Mouse (Mus musculus) liver, postnatal 0 days (tissue): Measurements from ENCODE around the gene Smtn. TPM values are rescaled to one million over a fixed set of nuclear protein-coding genes. Genes with fewer than 3 reads are reported as not detected.

ENCODE experiments used
- ATAC-seq: fragments of 200-750 bp; cut with Nextera tagmentation; 2 replicates; pipeline ENCODE4 v1.8.0; 2017; ENCODE audit warnings: mild to moderate bottlenecking, moderate library complexity
- DNase-seq: peaks from one replicate; pipeline ENCODE4 v3.0.0-alpha.2; 2016
- H3K27ac ChIP-seq: fragments of 300-500 bp; sonication (generic); 2 replicates; pipeline ENCODE4 v1.5.1; 2014; ENCODE audit warnings: antibody characterized with exemption, moderate library complexity, mild to moderate bottlenecking, low read depth
- H3K27me3 ChIP-seq: fragments of 300-500 bp; sonication (generic); 2 replicates; pipeline ENCODE4 v1.6.1; 2014; ENCODE audit warnings: low read length, control low read depth, mixed read lengths; ENCODE audit not compliant: insufficient read depth
- H3K36me3 ChIP-seq: fragments of 300-500 bp; sonication (generic); replicated peaks from 2 replicates; pipeline ENCODE4 v1.6.1; 2014; ENCODE audit warnings: mild to moderate bottlenecking, control low read depth, low read length, moderate library complexity, mixed read lengths; ENCODE audit not compliant: insufficient read depth
- H3K4me1 ChIP-seq: fragments of 300-500 bp; sonication (generic); 2 replicates; pipeline ENCODE4 v1.6.1; 2014; ENCODE audit warnings: antibody characterized with exemption, mild to moderate bottlenecking, control low read depth; ENCODE audit not compliant: insufficient read depth
- H3K4me2 ChIP-seq: fragments of 300-500 bp; sonication (generic); 2 replicates; pipeline ENCODE4 v1.6.1; 2014; ENCODE audit warnings: low read depth, mild to moderate bottlenecking, low read length, moderate library complexity, mixed read lengths
- H3K4me3 ChIP-seq: fragments of 300-500 bp; sonication (generic); 2 replicates; pipeline ENCODE4 v1.5.1; 2014; ENCODE audit warnings: low read depth, low read length
- H3K9ac ChIP-seq: fragments of 300-500 bp; sonication (generic); replicated peaks from 2 replicates; pipeline ENCODE4 v1.6.1; 2014; ENCODE audit warnings: mild to moderate bottlenecking, moderate library complexity
- H3K9me3 ChIP-seq: fragments of 300-500 bp; sonication (generic); 2 replicates; pipeline ENCODE4 v1.6.1; 2016; ENCODE audit warnings: mild to moderate bottlenecking, control low read depth, low read length, mixed read lengths
- CTCF ChIP-seq: sonication (generic); IDR thresholded peaks from 2 replicates; pipeline ENCODE4 v1.5.1; 2016; ENCODE audit warnings: antibody characterized with exemption, low read depth
- EP300 ChIP-seq: IDR thresholded peaks from 2 replicates; pipeline ENCODE4 v1.6.1; 2016; ENCODE audit warnings: antibody characterized with exemption, low read depth, mild to moderate bottlenecking
- WGBS: fragments of 180-500 bp; shearing (Covaris S2); extraction: QIAGEN DNeasy Blood & Tissue Kit; methylation state at CpG from one replicate; pipeline ENCODE4 v1.1.7; 2014; ENCODE audit not compliant: insufficient replicate concordance; 5-methylcytosine and 5-hydroxymethylcytosine counted together
- polyA plus RNA-seq: library from polyadenylated mRNA; unstranded; fragments of >200 nt; fragmentation: Nextera tagmentation; extraction: Ambion mirVana; gene quantifications from 2 replicates; pipeline ENCODE4 v1.2.1, GENCODE M21; 2015

Gene Smtn
- polyA plus RNA-seq, 1 experiment from 2014 or later: 8.9 TPM

DNA sequence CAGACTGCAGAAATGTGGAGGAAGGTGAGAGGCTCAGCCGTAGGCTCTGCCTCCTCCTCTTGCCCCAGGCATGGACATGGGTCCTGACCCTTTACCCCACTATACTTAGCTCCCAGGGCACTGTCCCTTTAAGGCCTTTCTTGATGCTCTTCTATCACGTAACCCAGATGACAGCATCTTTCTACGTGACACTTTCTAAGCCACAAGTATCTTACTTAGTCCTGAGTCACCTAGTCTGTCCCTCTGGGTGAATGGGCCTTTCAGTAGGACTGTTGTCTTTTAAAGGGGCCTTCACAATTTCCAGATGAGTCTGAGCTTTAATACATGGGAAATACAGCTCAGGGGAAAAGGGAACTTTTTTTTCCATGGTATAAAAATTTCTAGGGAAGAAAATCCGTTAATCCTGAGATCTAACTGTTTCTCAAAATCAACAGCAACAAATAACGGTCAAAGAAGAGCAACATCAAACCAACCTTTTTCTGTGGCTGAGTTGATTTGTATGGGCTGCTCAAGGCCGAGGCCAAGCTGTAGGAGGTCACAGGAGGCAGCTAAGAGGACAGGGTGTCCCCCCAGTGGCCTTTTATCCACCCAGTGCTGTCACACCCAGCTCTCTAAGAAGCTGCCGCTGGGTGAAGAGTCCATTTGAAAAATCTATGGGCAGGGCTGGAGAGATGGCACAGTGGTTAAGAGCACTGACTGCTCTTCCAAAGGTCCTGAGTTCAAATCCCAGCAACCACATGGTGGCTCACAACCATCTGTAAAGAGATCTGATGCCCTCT lies 40.1 kb upstream of the Smtn start:
- WGBS: 61% methylated on average over 7 of the region's 7 CpGs
- ATAC-seq: no peak

DNA sequence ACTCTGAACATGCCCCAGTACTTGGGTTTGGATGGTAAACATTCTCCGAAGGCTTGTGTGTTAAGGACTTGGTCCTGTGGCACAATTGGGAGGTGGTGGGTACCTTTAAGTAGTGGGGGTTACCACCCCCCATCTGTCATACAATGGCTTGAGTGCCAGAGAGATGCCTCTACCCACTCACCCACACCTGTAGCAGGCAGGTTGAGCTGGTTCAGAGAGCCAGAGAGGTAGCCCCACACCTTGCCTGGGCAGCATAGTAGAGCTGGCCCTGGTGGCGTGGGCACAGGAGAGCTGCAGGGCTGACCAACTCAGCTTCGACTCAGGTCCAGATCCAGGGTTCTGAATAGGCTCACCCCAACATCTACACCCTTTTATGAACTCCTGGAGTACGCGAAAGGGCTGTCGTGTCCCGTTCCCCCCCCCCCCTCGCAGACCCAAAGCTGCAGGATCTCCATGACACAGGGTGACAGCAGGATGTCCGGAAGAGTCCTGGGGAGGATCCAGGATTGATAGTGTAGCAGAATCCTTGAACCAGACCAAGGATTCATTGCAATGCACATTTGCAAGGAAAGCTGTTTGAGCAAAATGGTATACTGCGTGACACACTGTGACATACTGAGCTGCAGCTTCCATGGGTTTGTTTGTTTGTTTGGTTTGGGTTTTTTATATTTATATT lies 37.8 kb upstream of the Smtn start:
- Histone ChIP-seq H3K27ac (no peak overlapping the region), H3K4me1 (peaks cover 16% of the 10 kb centered on the region), H3K9ac (no peak overlapping the region), H3K4me3 (no peak overlapping the region), H3K9me3 (no peaks in the 10 kb centered on the region), H3K4me2 (no peak overlapping the region), H3K36me3 (no peaks in the 10 kb centered on the region), H3K27me3 (no peaks in the 10 kb centered on the region)
- DNase-seq: no peak
- 78% methylated on average over 10 of the region's 10 CpGs for WGBS
- no peak for TF ChIP-seq EP300
- TF ChIP-seq CTCF: no peak
- no peak for ATAC-seq

More for the DNA sequence above, 40.1 kb upstream of the Smtn start:
- Histone ChIP-seq H3K4me2 (no peak overlapping the region), H3K27me3 (no peaks in the 10 kb centered on the region), H3K4me1 (peaks cover under 1% of the 10 kb centered on the region), H3K4me3 (no peak overlapping the region), H3K36me3 (no peaks in the 10 kb centered on the region), H3K27ac (no peak overlapping the region), H3K9me3 (no peaks in the 10 kb centered on the region), H3K9ac (no peak overlapping the region)
- no peak for DNase-seq
- TF ChIP-seq CTCF (no peak), EP300 (no peak)

DNA sequence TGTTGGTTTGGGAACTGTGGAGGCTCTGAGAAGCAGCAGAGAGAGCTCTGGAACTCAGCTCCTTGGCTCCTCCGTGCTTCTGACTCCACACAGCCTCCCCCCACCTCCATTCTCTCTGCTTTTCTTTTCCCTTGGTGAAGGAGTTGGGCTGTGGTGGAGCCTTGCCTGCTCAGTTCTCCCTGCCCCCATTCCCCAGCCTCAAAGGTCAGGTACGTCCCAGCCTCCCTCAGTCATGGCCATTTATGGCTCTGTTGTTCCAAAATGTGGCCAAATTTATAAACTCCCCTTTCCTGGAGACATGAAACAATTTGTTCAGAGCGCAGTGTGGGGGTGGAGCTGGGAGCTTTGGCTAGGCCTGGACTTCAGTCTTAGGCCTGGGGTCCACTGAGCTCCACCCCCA lies 34.8 kb upstream of the Smtn start:
- Histone ChIP-seq H3K9ac (no peak overlapping the region; the same call in 1 of the 2 replicates), H3K36me3 (no peaks in the 10 kb centered on the region), H3K4me2 (no peak overlapping the region), H3K4me3 (no peak overlapping the region), H3K9me3 (no peaks in the 10 kb centered on the region), H3K27me3 (no peaks in the 10 kb centered on the region), H3K27ac (no peak overlapping the region), H3K4me1 (peaks cover 22% of the 10 kb centered on the region)
- DNase-seq: no peak
- no peak for TF ChIP-seq CTCF
- TF ChIP-seq EP300: no peak
- peak; percentile 26; the same call in 1 of the 2 replicates for ATAC-seq
- 53% methylated on average over 3 of the region's 3 CpGs for WGBS

DNA sequence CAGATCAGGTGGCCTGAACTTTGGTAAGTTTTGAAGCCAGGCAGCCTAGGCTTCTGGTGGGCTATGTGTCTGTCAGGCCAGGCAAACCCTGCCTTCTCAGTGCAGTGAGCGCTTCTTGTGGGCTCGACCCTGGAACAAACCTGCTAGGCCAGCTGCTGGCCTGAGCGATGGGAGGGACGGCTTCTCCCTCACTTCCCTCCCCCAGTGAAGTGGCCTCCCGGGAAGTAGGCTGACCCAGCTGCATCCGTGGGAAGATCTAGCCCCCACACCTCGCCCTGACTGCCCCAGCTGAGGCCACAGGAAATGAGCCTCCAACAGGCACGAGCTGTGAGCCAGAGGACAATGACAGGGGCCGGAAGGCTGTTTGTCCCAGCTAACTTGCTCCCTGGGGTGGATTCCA lies 32.7 kb upstream of the Smtn start:
- Histone ChIP-seq H3K9me3 (no peaks in the 10 kb centered on the region), H3K27me3 (no peaks in the 10 kb centered on the region), H3K27ac (peak overlapping the region; percentile 80), H3K4me1 (peaks cover 22% of the 10 kb centered on the region), H3K9ac (no peak overlapping the region), H3K4me2 (no peak overlapping the region), H3K4me3 (no peak overlapping the region), H3K36me3 (no peaks in the 10 kb centered on the region)
- peak; percentile 56; the same call in 1 of the 2 replicates for TF ChIP-seq EP300
- no peak for TF ChIP-seq CTCF
- ATAC-seq (peak; percentile 77; the same call in 1 of the 2 replicates), DNase-seq (peak; percentile 62)
- WGBS: 11% methylated on average over 9 of the region's 9 CpGs

DNA sequence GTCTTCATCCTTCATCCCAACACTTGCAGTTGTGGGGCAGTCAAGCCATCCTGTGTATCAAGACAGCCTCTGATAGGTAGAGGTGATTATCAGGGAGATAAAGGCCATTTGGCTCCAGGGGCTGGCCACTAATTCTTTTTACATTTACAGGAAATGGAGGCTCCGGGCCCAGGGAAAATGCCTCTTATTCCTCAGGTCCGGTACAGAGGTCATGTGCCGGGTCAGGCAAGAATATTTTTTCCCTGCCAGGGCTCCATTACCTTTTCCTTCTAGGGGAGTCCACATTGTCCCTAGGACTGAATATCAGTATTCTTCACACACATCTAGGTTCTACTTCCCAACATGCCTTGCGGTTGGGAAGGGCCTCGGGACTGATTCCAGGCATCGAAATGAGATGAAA lies 31.8 kb upstream of the Smtn start:
- no peak for TF ChIP-seq EP300
- TF ChIP-seq CTCF: no peak
- Histone ChIP-seq H3K36me3 (no peaks in the 10 kb centered on the region), H3K4me2 (no peak overlapping the region), H3K27me3 (no peaks in the 10 kb centered on the region), H3K4me3 (no peak overlapping the region), H3K9me3 (no peaks in the 10 kb centered on the region), H3K9ac (no peak overlapping the region), H3K27ac (no peak overlapping the region), H3K4me1 (peaks cover 22% of the 10 kb centered on the region)
- ATAC-seq: no peak
- no peak for DNase-seq
- 80% methylated on average over 6 of the region's 6 CpGs for WGBS

DNA sequence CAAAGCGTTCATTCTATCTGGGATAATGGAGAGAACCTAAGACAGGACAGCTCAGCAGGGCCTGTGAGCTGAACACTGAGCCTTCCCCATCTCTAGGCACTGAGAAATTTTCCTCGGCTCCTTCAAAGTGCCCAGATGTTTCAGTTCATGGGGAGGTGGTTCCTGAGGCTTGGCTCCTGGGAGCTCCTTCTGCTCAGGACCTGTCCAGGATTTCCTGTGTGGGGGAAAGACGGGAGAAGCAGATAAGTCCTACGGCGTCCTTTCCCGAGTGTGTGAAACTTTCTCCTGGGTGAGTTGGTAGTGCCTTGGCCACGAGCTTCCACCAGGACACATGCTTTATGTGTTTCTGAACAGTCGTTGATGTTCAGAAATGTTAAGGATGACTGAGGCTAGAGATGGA lies 29.9 kb upstream of the Smtn start:
- DNase-seq (no peak), ATAC-seq (no peak)
- no peaks in the 10 kb centered on the region for H3K9me3 ChIP-seq
- H3K4me2 ChIP-seq: no peak overlapping the region
- no peaks in the 10 kb centered on the region for H3K36me3 ChIP-seq
- no peak overlapping the region for H3K9ac ChIP-seq
- TF ChIP-seq EP300 (no peak), CTCF (no peak)
- 72% methylated on average over 8 of the region's 8 CpGs for WGBS
- H3K27me3 ChIP-seq: no peaks in the 10 kb centered on the region
- peaks cover 22% of the 10 kb centered on the region for H3K4me1 ChIP-seq
- H3K4me3 ChIP-seq: no peak overlapping the region
- H3K27ac ChIP-seq: no peak overlapping the region
